Mouse (Mus musculus) natural killer cell, adult 2 months (primary cell): ENCODE data around the gene Gm4869.
"Not testable (repeated sequence)": the region's sequence is repeated elsewhere in the genome, so short reads cannot be mapped to it uniquely, and the experiment has no call there.

ENCODE experiments used
- DNase-seq, 2 experiments: peaks; one replicate each; pipeline ENCODE4 v3.0.0; 2022; ENCODE audit warnings: low spot score in 2 of 2

Gm4869 gene

DNA sequence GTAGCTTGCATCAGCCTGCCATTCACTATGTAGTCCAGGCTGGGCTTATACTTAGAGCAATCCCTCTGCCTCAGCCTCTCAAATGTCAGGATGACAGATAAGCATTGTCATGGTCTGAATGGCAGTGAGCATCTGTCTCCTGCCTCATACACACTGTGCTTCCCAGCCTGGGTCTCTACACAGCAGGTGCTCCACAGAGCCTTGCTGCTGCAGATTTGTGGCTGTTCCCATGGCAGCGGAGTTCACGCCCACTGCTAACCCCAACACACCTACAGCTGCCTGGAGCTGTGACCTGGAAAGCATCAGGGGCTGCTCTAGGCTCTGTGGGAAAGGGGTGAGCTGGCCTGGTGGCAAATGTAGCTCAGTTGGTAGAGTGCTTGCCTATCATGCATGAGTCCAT is 19.5 kb downstream of the Gm4869 start:
- DNase-seq = no peak

DNA sequence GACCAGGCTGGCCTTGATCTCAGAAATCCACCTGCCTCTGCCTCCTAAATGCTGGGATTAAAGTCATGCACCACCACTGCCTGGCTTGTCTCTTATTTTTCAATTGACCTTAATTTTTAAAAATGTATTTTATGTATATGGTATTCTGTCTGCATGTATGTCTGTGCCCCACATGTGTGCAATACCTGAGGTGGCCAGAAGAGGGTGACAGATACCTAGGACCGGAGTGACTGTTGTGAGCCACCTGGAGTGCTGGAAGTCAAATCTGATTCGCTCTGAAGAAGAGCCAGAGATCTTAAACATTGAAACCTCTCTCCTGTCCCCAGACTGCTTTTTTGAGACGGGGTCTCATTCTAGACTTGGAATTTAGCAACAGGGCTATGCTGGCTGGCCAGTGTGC is 26.9 kb downstream of the Gm4869 start:
- peak in 1 of 2 experiments; percentile 24 for DNase-seq

DNA sequence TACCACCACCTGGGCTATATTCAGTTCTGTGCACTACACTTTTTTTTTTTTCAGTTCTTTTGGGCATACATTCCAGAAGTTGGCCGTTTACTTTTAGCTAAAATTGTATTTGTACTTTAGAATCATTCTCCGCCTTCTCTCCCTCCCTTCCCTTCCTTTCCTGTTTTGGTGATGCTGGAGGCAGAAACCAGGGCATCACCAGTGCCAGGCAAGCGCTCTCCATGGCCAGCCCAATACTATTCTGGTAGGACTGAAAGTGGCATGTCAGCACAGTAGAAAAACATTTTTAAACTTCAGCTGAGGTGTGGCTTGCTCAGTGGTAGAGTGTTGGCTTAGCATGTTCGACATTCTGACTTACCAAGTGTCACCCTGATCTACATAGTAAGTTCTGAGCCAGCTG is 36.0 kb downstream of the Gm4869 start:
- DNase-seq = no peak

DNA sequence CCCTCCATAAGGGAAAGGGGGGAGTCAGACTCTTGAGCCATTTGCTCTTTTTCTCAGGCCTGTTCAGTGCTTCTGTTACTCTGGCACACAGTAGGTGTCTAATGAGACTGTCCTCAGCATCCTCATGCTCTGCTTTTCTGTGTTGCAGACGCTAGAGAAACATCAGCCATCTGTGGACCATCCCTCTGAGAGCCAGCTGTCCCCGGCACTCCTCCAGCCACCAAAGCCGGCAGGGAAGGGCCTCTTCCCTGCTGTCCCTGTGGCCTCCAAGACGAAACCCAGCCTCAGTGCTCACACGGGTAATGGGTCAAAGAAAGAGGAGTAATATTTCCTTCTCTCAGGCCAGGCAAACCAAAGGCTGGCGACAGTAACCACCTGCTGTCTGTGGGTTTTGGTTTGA is 45.7 kb downstream of the Gm4869 start:
- no peak for DNase-seq

DNA sequence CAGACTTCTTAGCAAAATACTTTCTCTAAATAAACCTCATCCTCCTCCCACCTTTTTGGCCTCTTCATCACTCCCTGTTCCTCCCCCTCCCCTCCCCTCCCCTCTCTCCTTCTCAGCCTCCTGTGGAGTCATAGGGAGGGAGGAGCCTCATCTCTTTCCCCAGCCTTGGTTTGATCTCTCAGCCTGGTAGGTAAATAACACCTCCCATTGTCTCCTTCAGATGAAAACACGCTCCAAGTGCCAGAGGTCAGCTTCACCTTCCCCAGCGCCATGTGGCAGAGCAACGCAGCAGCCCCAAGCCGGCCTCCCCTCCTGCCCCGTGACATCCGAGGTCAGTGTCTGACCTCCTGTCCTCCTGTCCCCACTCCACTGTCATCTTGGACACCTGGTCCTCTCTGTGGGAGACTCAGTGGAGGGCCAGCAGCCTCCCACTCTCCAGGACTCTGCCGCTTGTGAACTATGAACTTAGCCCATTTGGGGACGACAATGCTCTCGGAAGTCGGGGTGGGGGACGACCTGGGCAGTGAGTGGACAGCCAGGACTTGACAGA is 47.3 kb downstream of the Gm4869 start:
- DNase-seq = no peak

DNA sequence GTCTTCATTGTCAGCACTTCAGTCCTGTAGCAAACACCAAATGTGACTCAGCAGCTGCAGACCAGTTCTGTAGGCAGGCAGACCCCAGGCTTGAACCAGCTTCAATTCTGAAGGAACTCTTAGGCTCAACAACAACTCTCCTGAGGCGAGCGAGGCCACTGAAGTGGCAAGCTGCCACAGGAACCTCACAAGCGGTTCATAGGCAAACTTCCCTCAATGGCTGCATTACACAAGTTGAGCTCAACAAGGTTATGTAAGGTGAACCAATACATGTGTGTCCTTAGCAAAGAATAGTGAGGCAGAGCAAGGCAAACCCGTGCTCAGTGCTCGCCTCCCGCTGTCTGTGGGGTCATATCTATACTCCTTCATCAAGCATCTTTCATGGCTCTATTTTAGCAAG is 52.7 kb downstream of the Gm4869 start:
- DNase-seq = no peak

DNA sequence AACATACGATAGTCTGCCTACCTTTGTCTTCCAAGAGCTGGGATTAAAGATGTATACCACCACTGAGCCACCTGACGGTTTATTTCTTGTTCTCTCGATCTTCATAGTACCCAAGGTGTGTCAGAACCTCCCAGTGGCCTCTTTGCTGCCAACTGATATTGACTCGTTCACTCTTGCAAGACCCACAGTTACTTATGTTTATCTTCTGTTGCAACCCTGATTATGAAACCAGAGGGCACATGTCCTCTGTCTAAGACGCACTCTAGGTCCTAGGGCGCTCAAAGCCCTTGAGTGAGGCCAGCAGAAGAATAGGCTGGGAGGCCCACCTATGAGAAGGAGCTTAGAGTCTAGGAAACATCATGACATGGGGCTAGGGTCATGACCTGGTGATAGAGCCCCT is 55.3 kb downstream of the Gm4869 start:
- DNase-seq = no peak

DNA sequence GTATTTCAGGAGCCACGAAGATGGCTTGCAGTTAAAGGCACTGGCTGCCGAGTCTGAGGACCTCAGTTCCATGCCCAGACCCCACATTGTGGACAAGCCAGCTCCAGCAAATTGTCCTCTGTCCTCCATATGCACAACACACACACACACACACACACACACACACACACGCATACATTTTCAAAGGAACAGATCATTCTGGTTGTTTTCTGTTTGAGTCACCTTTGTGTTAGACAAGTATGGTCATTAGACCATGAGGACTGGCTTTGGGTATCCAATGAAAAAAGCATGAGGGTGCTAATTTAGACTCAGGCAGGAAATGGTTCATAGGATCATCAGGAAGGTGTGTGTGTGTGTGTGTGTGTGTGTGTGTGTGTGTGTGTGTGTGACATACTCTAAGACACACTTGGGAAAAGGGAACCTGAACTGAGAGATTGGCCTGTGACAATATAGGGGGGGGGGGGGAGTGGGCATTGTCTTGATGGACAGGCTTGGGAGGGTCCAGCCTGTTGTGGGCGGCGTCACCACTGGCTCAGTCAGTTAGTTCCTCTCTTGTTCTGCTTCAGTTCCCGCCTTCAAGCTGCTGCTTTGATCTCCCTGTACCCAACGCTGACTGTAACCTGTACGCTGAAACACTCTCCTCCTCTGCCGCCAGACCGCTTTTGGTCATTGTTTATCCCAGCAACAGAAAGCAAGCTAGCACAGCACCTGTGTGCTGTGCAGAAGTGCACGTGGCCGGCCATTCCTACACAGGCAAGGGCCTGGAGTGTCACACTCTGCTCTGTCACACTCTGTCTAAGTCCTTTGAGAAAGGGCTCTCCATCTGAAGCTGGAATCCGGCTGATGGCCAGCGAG is 56.8 kb downstream of the Gm4869 start:
- DNase-seq = peak in 1 of 2 experiments; percentile 39

DNA sequence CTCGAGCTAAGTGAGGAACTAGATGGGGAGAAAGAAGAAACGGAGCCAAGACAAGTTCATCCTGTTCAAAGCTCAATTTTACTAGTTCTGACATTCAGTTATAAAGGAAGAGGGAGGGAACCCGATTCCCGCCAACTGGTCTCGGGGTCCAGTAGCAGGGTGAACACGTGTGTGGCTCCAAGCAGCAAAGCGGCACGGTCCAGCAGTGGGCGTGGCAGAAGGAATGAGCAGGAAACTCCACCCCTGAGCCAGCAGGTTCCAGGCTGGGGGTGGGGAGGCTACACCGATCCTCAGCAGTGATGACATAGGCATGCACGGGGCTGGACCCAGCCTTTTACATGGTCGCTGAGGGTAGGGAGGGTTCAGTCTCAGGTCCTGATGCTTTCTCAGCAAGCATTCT is 57.5 kb downstream of the Gm4869 start:
- DNase-seq = not testable (repeated sequence)

DNA sequence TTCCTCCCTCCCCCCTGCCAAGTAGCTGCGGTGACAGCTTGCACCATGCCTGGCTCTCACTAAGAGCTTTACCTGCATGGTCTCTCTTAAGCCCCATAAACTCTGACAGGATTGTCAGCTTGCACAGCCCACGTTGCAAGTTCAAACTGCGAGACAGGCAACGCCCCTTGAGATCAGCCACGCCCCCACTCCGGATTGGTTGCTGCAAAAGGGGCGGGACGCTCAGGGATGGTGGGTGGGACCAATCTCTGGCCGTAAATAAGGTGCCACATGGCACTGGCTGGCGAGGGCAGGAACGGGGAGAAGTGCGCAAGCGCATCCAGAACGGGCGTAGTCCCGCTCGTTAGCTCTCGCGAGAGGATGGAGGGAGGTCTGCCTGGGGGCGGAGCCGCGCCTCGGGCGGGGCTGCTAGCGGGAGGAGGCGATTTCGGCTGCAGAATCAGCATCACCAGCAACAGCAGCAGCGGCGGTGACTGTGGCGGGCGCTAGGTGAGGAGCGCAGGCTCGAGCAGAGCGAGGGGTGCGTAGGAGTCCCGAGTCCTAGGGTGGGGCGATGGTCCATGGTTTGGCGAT is 59.8 kb downstream of the Gm4869 start, which contains the start of gene Chst12:
Chst12 (plus strand) TSS at position 343 of the 573 bp plus-strand sequence.
- DNase-seq = peak; percentile 99

GRCm38 (mm10) chr5:140506096-140506794 is 60.8 kb downstream of the Gm4869 start:
- peak in 1 of 2 experiments; percentile 49 for DNase-seq

- peak in 1 of 2 experiments; percentile 35 for DNase-seq
These were observed 62.2 kb downstream of the Gm4869 start for GRCm38 (mm10) chr5:140507466-140508208.

- DNase-seq = peak; percentile 55 to 64
These were observed 63.2 kb downstream of the Gm4869 start for GRCm38 (mm10) chr5:140508686-140509085.

- no peak for DNase-seq
These were observed 63.8 kb downstream of the Gm4869 start for GRCm38 (mm10) chr5:140509204-140509603.

DNA sequence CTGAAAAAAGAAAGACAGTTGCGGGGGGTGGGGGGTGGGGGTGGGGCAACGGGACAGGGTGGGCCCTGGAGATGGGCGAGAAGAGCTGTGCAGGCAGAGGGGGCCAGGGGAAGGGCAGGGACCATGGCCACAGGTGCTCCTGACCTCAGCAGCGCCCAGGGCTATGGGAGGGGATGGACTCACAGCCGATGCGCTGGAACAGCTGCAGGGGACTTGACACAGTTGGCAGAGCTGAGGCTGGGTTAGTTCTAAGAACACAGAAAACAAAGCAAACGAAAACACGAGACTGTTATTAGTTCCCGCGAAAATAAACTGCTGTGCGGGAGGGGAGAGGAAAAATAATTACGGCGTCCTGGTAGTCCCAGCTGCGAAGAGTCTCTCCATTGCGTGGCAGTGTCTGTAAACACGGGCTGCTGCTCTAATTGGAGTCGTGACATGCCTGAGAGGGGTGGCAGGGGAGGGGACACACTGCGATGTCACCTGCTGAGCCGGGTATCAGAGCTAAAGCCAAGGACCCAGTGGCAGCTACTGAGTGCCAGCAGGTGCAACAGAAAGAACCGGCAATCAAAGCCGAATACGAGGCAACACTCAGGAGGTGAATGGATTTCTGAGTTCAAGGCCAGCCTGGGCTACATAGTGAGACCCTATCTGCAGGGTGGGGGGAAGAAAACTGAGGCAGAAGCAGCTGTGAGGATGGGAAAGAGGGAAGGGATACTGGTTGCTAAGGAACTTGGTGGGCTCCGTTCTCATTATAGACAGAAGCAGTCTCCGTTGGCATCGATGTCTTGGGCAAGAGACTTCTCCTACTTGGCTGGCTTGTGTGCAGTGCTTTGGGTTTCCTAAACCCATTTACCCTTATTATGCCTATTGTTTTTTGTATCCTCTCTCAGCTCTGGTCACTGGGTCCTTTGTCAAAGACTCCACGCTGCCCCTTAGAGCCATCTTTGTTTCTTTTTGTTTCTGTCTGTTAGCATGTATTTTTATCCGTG is 64.9 kb downstream of the Gm4869 start:
- DNase-seq = no peak

GRCm38 (mm10) chr5:140513921-140514320 is 68.5 kb downstream of the Gm4869 start:
- DNase-seq = peak in 1 of 2 experiments; percentile 44

DNA sequence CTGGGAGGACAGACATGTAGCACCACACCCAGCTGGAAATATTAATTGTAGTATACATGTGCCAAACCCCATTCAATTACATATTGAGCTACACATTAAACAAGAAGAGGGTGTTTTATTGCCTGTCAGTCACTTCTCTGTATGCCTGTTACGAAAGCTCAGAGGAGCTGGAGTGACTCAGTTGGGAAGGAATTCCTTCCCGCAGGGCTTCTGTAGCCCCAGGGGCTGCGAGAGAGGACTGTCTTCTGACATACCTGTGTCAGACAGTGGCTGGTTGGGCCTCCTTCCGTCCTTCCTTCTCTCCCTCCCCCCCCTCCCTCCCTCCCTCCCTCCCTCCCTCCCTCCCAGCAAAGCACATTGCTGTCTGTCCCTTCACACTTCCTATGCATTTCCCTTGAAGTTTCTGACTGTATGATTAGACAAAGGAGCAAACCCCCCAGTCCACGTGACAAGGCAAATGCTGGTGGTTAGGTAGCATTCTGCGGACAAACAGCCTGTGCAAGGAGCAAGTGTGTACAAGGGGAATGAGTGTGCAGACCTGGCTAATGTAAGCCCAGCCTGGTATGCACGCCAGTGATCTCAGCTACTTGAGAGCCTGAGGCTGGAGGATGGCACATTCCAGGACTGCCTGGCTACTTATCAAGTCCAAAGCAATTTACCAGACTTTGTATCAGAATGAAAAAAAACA is 69.5 kb downstream of the Gm4869 start:
- no peak for DNase-seq

GRCm38 (mm10) chr5:140517159-140517920 is 71.9 kb downstream of the Gm4869 start:
- peak; percentile 60 to 76 for DNase-seq

- DNase-seq = no peak
These were observed 72.4 kb downstream of the Gm4869 start for GRCm38 (mm10) chr5:140517921-140518230.
